Mouse (Mus musculus): ENCODE data around the gene Sft2d1.

- TF ChIP-seq CTCF (IDR thresholded peaks at IDR 0.05; ENCODE audit: insufficient read depth, low read length) (no peak), POLR2A (IDR thresholded peaks at IDR 0.05; ENCODE audit: borderline replicate concordance, extremely low read depth, low read depth, low read length) (no peak)
These were observed 58.3 kb downstream of the Sft2d1 start for GRCm38 (mm10) chr17:8369171-8369570.

All from lung, adult 2 months (tissue).